In genomic region chr3:141462482-141462881, GRCm38 (mm10) we compare ENCODE assay signal across 18 mouse cellular contexts. TPM values are rescaled to one million over a fixed set of nuclear protein-coding genes. Genes with fewer than 3 reads are reported as not detected.
A peak's percentile ranks its signal among the peaks of the same experiment; 100 is the strongest.
DNase-seq lines count a peak whose midpoint lies in the region; ATAC-seq and TF ChIP-seq lines count a peak whose summit lies in the region.
"Had no signal": no experiment of that assay in that cellular context is flagged by ENCODE, and none has a peak within 500 bp of the region (broad histone marks: within the 10 kb centered on the region; RNA-seq: fewer than 3 reads in every experiment).

No protein-coding gene starts in this region.

- no peak for ATAC-seq in lung, postnatal 0 days
- ATAC-seq: activated CD4-positive, CD25-positive, alpha-beta regulatory T cell, adult 4 months; liver, embryonic 12.5 days had no signal

- no peak overlapping the region for H3K4me3 ChIP-seq in lung, postnatal 0 days (ENCODE audit: low read depth, low read length)
- H3K4me3 ChIP-seq: limb, embryonic 10.5 days; liver, embryonic 12.5 days; lung, embryonic 15.5 days; neural tube, embryonic 13.5 days; stomach, embryonic 15.5 days had no signal

- TF ChIP-seq CTCF in lung, postnatal 0 days (IDR thresholded peaks at IDR 0.05): no peak

- no peak overlapping the region for H3K9ac ChIP-seq in lung, postnatal 0 days (replicated peaks; ENCODE audit: low read depth)
- H3K9ac ChIP-seq: liver, embryonic 12.5 days; lung, embryonic 15.5 days; neural tube, embryonic 13.5 days; stomach, embryonic 15.5 days had no signal

- H3K4me2 ChIP-seq in lung, postnatal 0 days (replicated peaks; ENCODE audit: low read depth, low read length): no peak overlapping the region
- H3K4me2 ChIP-seq: liver, embryonic 12.5 days; lung, embryonic 15.5 days; neural tube, embryonic 13.5 days; stomach, embryonic 15.5 days had no signal

- no peaks in the 10 kb centered on the region for H3K36me3 ChIP-seq in lung, postnatal 0 days (ENCODE audit: insufficient read depth, low read length)
- H3K36me3 ChIP-seq: limb, embryonic 10.5 days; liver, embryonic 12.5 days; lung, embryonic 15.5 days; neural tube, embryonic 13.5 days; stomach, embryonic 15.5 days had no signal

- 0 out of 2 replicates have a peak, but pooled peaks cover 8% of the 10 kb centered on the region for H3K27me3 ChIP-seq in lung, postnatal 0 days (replicated peaks; ENCODE audit: insufficient read depth, low read length)

- DNase-seq in cerebellum, adult 18-20 months: peak; percentile 25 to 42
- no peak for DNase-seq in cerebellum, postnatal 4 days (ENCODE audit: low spot score in 2 of 2)
- peak; percentile 36 for DNase-seq in layer of hippocampus, adult 11-12 months (ENCODE audit: low spot score)
- DNase-seq in layer of hippocampus, adult 9-10 months (ENCODE audit: low spot score): no peak
- peak; percentile 4 for DNase-seq in right cerebral cortex, postnatal 14 days
- no peak for DNase-seq in right cerebral cortex, postnatal 10 days (ENCODE audit: low spot score in 2 of 2)
- no peak for DNase-seq in thymus, postnatal 10 days (ENCODE audit: low spot score in 2 of 2)
- DNase-seq in lung, postnatal 0 days (ENCODE audit: low spot score): no peak
- DNase-seq: adrenal gland, postnatal 25 days; kidney, adult 8-10 months; spleen, adult 18-20 months; thymus, postnatal 14 days had no signal

- no peaks in the 10 kb centered on the region for H3K4me1 ChIP-seq in lung, postnatal 0 days (ENCODE audit: insufficient read depth, low read depth, low read length)
- H3K4me1 ChIP-seq: liver, embryonic 12.5 days; lung, embryonic 15.5 days had no signal

- no peak for TF ChIP-seq EP300 in lung, postnatal 0 days (IDR thresholded peaks at IDR 0.05)

- no peaks in the 10 kb centered on the region for H3K9me3 ChIP-seq in lung, postnatal 0 days (ENCODE audit: low read length)
- H3K9me3 ChIP-seq: limb, embryonic 10.5 days; liver, embryonic 12.5 days; lung, embryonic 15.5 days; neural tube, embryonic 13.5 days; stomach, embryonic 15.5 days had no signal

- WGBS in lung, postnatal 0 days: 69% methylated on average over 7 of the region's 7 CpGs

- H3K27ac ChIP-seq in lung, postnatal 0 days (ENCODE audit: low read length): no peak overlapping the region
- H3K27ac ChIP-seq: limb, embryonic 10.5 days; liver, embryonic 12.5 days; lung, embryonic 15.5 days; neural tube, embryonic 13.5 days; stomach, embryonic 15.5 days had no signal

RNA-seq across cellular contexts. Expression of gene Unc5c, which starts 2.5 kb away (rescaled TPM):
- polyA plus RNA-seq in lung, postnatal 0 days (2015; fragmentation: Nextera tagmentation; extraction: Ambion mirVana): 6.5 and 7.0 TPM in 2 replicates
- polyA plus RNA-seq: activated CD4-positive, CD25-positive, alpha-beta regulatory T cell, adult 4 months had no signal

Comparison
In these comparisons a context has a peak if more than half of its experiments do, and no peak if none do; other contexts are left out.
1. DNase-seq: peak in cerebellum, adult 18-20 months (2 of 2), layer of hippocampus, adult 11-12 months (single experiment) and right cerebral cortex, postnatal 14 days (single experiment); none in cerebellum, postnatal 4 days (0 of 2), layer of hippocampus, adult 9-10 months (single experiment), right cerebral cortex, postnatal 10 days (0 of 2), thymus, postnatal 10 days (0 of 2) and lung, postnatal 0 days (single experiment).